Mouse (Mus musculus): Measurements from ENCODE around the gene Rpl36al.

GRCm38 (mm10) chr12:69150049-69150448, 33.8 kb downstream of the Rpl36al start:
- TF ChIP-seq CTCF (IDR thresholded peaks at IDR 0.05; ENCODE audit: extremely low read depth, insufficient read depth, low read length) (no peak), POLR2A (IDR thresholded peaks at IDR 0.05; ENCODE audit: extremely low read depth, insufficient read depth, low read length) (no peak)

Measured in cortical plate, adult 2 months (tissue).